Mouse (Mus musculus): ENCODE measurements at regions not wholly inside any gene's neighbourhood (a gene's known extent, or its start where the extent isn't known, plus 50 kb on each side); places are given as distances from the start of the nearest gene placed in this dataset.

- no peak for ATAC-seq (ENCODE audit: insufficient number of reproducible peaks, low FRiP score, low TSS enrichment, low read depth)
- Histone ChIP-seq H3K4me1 (ENCODE audit: control insufficient read depth, insufficient read depth, low read length) (peaks cover 5% of the 10 kb centered on the region; the same call in 1 of the 2 replicates), H3K9ac (ENCODE audit: low read length) (no peak overlapping the region), H3K27me3 (ENCODE audit: control insufficient read depth, insufficient read depth, low read length) (no peaks in the 10 kb centered on the region), H3K36me3 (ENCODE audit: control insufficient read depth, insufficient read depth, low read length) (no peaks in the 10 kb centered on the region), H3K4me2 (ENCODE audit: low read depth, severe bottlenecking) (0 out of 2 replicates have a peak overlapping the region, but pooled peaks have one; percentile 2), H3K27ac (replicated peaks; ENCODE audit: low read depth, low read length) (no peak overlapping the region; the same call in 1 of the 2 replicates), H3K9me3 (ENCODE audit: control insufficient read depth, low read length) (no peaks in the 10 kb centered on the region), H3K4me3 (ENCODE audit: low read depth, low read length) (no peak overlapping the region)
- 31% methylated on average over 4 of the region's 4 CpGs for WGBS
- no peak for DNase-seq (ENCODE audit: low spot score)
These were observed 162.2 kb downstream of the Cmpk2 start for GRCm38 (mm10) chr12:26631111-26631794.

- WGBS = 61% methylated on average over 12 of the region's 12 CpGs
- Histone ChIP-seq H3K36me3 (ENCODE audit: control insufficient read depth, insufficient read depth, low read length) (no peaks in the 10 kb centered on the region), H3K4me3 (ENCODE audit: low read depth, low read length) (no peak overlapping the region), H3K9me3 (ENCODE audit: control insufficient read depth, low read length) (no peaks in the 10 kb centered on the region; the same call in 1 of the 2 replicates), H3K27ac (replicated peaks; ENCODE audit: low read depth, low read length) (no peak overlapping the region), H3K27me3 (ENCODE audit: control insufficient read depth, insufficient read depth, low read length) (no peaks in the 10 kb centered on the region), H3K9ac (ENCODE audit: low read length) (no peak overlapping the region), H3K4me1 (ENCODE audit: control insufficient read depth, insufficient read depth, low read length) (peaks cover 17% of the 10 kb centered on the region; the same call in 1 of the 2 replicates), H3K4me2 (ENCODE audit: low read depth, severe bottlenecking) (no peak overlapping the region)
- ATAC-seq (ENCODE audit: insufficient number of reproducible peaks, low FRiP score, low TSS enrichment, low read depth) (no peak), DNase-seq (ENCODE audit: low spot score) (no peak)
These were observed 152.3 kb downstream of the Cmpk2 start for GRCm38 (mm10) chr12:26621135-26621932.

GRCm38 (mm10) chr12:26620501-26621134 is 151.6 kb downstream of the Cmpk2 start:
- ATAC-seq (ENCODE audit: insufficient number of reproducible peaks, low FRiP score, low TSS enrichment, low read depth) (no peak), DNase-seq (ENCODE audit: low spot score) (no peak)
- no peak overlapping the region for H3K9ac ChIP-seq (ENCODE audit: low read length)
- H3K27me3 ChIP-seq (ENCODE audit: control insufficient read depth, insufficient read depth, low read length) = no peaks in the 10 kb centered on the region
- no peaks in the 10 kb centered on the region for H3K36me3 ChIP-seq (ENCODE audit: control insufficient read depth, insufficient read depth, low read length)
- no peak overlapping the region for H3K4me2 ChIP-seq (ENCODE audit: low read depth, severe bottlenecking)
- H3K4me1 ChIP-seq (ENCODE audit: control insufficient read depth, insufficient read depth, low read length) = peaks cover 17% of the 10 kb centered on the region; the same call in 1 of the 2 replicates
- H3K9me3 ChIP-seq (ENCODE audit: control insufficient read depth, low read length) = no peaks in the 10 kb centered on the region; the same call in 1 of the 2 replicates
- no peak overlapping the region for H3K4me3 ChIP-seq (ENCODE audit: low read depth, low read length)
- 44% methylated on average over 8 of the region's 8 CpGs for WGBS
- no peak overlapping the region for H3K27ac ChIP-seq (replicated peaks; ENCODE audit: low read depth, low read length)

- Histone ChIP-seq H3K27ac (replicated peaks; ENCODE audit: low read depth, low read length) (peak overlapping the region; percentile 36; the same call in 1 of the 2 replicates), H3K4me2 (ENCODE audit: low read depth, severe bottlenecking) (no peak overlapping the region), H3K4me3 (ENCODE audit: low read depth, low read length) (no peak overlapping the region), H3K9ac (ENCODE audit: low read length) (no peak overlapping the region; the same call in 1 of the 2 replicates), H3K4me1 (ENCODE audit: control insufficient read depth, insufficient read depth, low read length) (peaks cover 21% of the 10 kb centered on the region; the same call in 1 of the 2 replicates), H3K9me3 (ENCODE audit: control insufficient read depth, low read length) (no peaks in the 10 kb centered on the region), H3K36me3 (ENCODE audit: control insufficient read depth, insufficient read depth, low read length) (no peaks in the 10 kb centered on the region), H3K27me3 (ENCODE audit: control insufficient read depth, insufficient read depth, low read length) (no peaks in the 10 kb centered on the region)
- no peak for DNase-seq (ENCODE audit: low spot score)
- ATAC-seq (ENCODE audit: insufficient number of reproducible peaks, low FRiP score, low TSS enrichment, low read depth) = no peak
- 51% methylated on average over 3 of the region's 3 CpGs for WGBS
These were observed 149.0 kb downstream of the Cmpk2 start for GRCm38 (mm10) chr12:26617969-26618368.

GRCm38 (mm10) chr12:26613086-26613705 is 144.2 kb downstream of the Cmpk2 start:
- no peak overlapping the region for H3K27ac ChIP-seq (replicated peaks; ENCODE audit: low read depth, low read length)
- DNase-seq (ENCODE audit: low spot score) = peak; percentile 34
- H3K4me3 ChIP-seq (ENCODE audit: low read depth, low read length) = no peak overlapping the region
- no peaks in the 10 kb centered on the region for H3K9me3 ChIP-seq (ENCODE audit: control insufficient read depth, low read length)
- no peaks in the 10 kb centered on the region for H3K27me3 ChIP-seq (ENCODE audit: control insufficient read depth, insufficient read depth, low read length)
- H3K9ac ChIP-seq (ENCODE audit: low read length) = no peak overlapping the region
- WGBS = 79% methylated on average over 11 of the region's 11 CpGs
- no peak overlapping the region for H3K4me2 ChIP-seq (ENCODE audit: low read depth, severe bottlenecking)
- peaks cover 19% of the 10 kb centered on the region for H3K4me1 ChIP-seq (ENCODE audit: control insufficient read depth, insufficient read depth, low read length)
- H3K36me3 ChIP-seq (ENCODE audit: control insufficient read depth, insufficient read depth, low read length) = no peaks in the 10 kb centered on the region
- ATAC-seq (ENCODE audit: insufficient number of reproducible peaks, low FRiP score, low TSS enrichment, low read depth) = no peak

- Histone ChIP-seq H3K4me2 (ENCODE audit: low read depth, severe bottlenecking) (no peak overlapping the region), H3K4me1 (ENCODE audit: control insufficient read depth, insufficient read depth, low read length) (peaks cover 14% of the 10 kb centered on the region), H3K36me3 (ENCODE audit: control insufficient read depth, insufficient read depth, low read length) (no peaks in the 10 kb centered on the region), H3K9me3 (ENCODE audit: control insufficient read depth, low read length) (no peaks in the 10 kb centered on the region), H3K27ac (replicated peaks; ENCODE audit: low read depth, low read length) (peak overlapping the region; percentile 64; the same call in 1 of the 2 replicates), H3K27me3 (ENCODE audit: control insufficient read depth, insufficient read depth, low read length) (no peaks in the 10 kb centered on the region), H3K4me3 (ENCODE audit: low read depth, low read length) (no peak overlapping the region), H3K9ac (ENCODE audit: low read length) (no peak overlapping the region)
- ATAC-seq (ENCODE audit: insufficient number of reproducible peaks, low FRiP score, low TSS enrichment, low read depth) (peak; percentile 54; the same call in 1 of the 2 replicates), DNase-seq (ENCODE audit: low spot score) (peak; percentile 56)
- 19% methylated on average over 3 of the region's 3 CpGs for whole genome bisulfite sequencing
These were observed 141.1 kb downstream of the Cmpk2 start for GRCm38 (mm10) chr12:26610079-26610478.

GRCm38 (mm10) chr12:26598501-26598900 is 129.5 kb downstream of the Cmpk2 start:
- Histone ChIP-seq H3K4me3 (ENCODE audit: low read depth, low read length) (no peak overlapping the region), H3K4me2 (ENCODE audit: low read depth, severe bottlenecking) (no peak overlapping the region), H3K36me3 (ENCODE audit: control insufficient read depth, insufficient read depth, low read length) (no peaks in the 10 kb centered on the region), H3K4me1 (ENCODE audit: control insufficient read depth, insufficient read depth, low read length) (no peaks in the 10 kb centered on the region), H3K27ac (replicated peaks; ENCODE audit: low read depth, low read length) (no peak overlapping the region), H3K9me3 (ENCODE audit: control insufficient read depth, low read length) (no peaks in the 10 kb centered on the region), H3K9ac (ENCODE audit: low read length) (no peak overlapping the region), H3K27me3 (ENCODE audit: control insufficient read depth, insufficient read depth, low read length) (no peaks in the 10 kb centered on the region)
- ATAC-seq (ENCODE audit: insufficient number of reproducible peaks, low FRiP score, low TSS enrichment, low read depth) (no peak), DNase-seq (ENCODE audit: low spot score) (peak; percentile 16)

GRCm38 (mm10) chr12:26592125-26592524 is 123.1 kb downstream of the Cmpk2 start:
- no peak overlapping the region for H3K27ac ChIP-seq (replicated peaks; ENCODE audit: low read depth, low read length)
- no peaks in the 10 kb centered on the region for H3K27me3 ChIP-seq (ENCODE audit: control insufficient read depth, insufficient read depth, low read length)
- H3K9ac ChIP-seq (ENCODE audit: low read length) = no peak overlapping the region
- no peaks in the 10 kb centered on the region for H3K4me1 ChIP-seq (ENCODE audit: control insufficient read depth, insufficient read depth, low read length)
- no peak for ATAC-seq (ENCODE audit: insufficient number of reproducible peaks, low FRiP score, low TSS enrichment, low read depth)
- peak; percentile 20 for DNase-seq (ENCODE audit: low spot score)
- no peaks in the 10 kb centered on the region for H3K36me3 ChIP-seq (ENCODE audit: control insufficient read depth, insufficient read depth, low read length)
- H3K9me3 ChIP-seq (ENCODE audit: control insufficient read depth, low read length) = no peaks in the 10 kb centered on the region
- H3K4me3 ChIP-seq (ENCODE audit: low read depth, low read length) = no peak overlapping the region
- H3K4me2 ChIP-seq (ENCODE audit: low read depth, severe bottlenecking) = no peak overlapping the region

Measured in limb, embryonic 11.5 days (tissue).